Mouse (Mus musculus) stomach, postnatal 0 days (tissue): Measurements from ENCODE around the gene Abr. TPM values are rescaled to one million over a fixed set of nuclear protein-coding genes. Genes with fewer than 3 reads are reported as not detected.
A peak's percentile ranks its signal among the peaks of the same experiment; 100 is the strongest.

Experiments used
- ATAC-seq: fragments of 200-750 bp; cut with Nextera tagmentation; 2 replicates; pipeline ENCODE4 v1.8.0; 2017; ENCODE audit not compliant: low FRiP score, low TSS enrichment
- DNase-seq: peaks from one replicate; pipeline ENCODE4 v3.0.0-alpha.2; 2016; ENCODE audit warnings: low spot score
- H3K27ac ChIP-seq: fragments of 300-500 bp; sonication (generic); replicated peaks from 2 replicates; pipeline ENCODE4 v1.5.1; 2014; ENCODE audit warnings: mild to moderate bottlenecking, control low read depth
- H3K27me3 ChIP-seq: fragments of 300-500 bp; sonication (generic); 2 replicates; pipeline ENCODE4 v1.6.1; 2014; ENCODE audit warnings: low read length; ENCODE audit not compliant: control insufficient read depth, insufficient read depth
- H3K36me3 ChIP-seq: fragments of 300-500 bp; sonication (generic); 2 replicates; pipeline ENCODE4 v1.6.1; 2014; ENCODE audit warnings: low read length, mixed read lengths; ENCODE audit not compliant: control insufficient read depth, insufficient read depth
- H3K4me1 ChIP-seq: fragments of 300-500 bp; sonication (generic); replicated peaks from 2 replicates; pipeline ENCODE4 v1.6.1; 2014; ENCODE audit warnings: antibody characterized with exemption; ENCODE audit not compliant: control insufficient read depth, insufficient read depth
- H3K4me2 ChIP-seq: fragments of 300-500 bp; sonication (generic); replicated peaks from 2 replicates; pipeline ENCODE4 v1.6.1; 2014; ENCODE audit warnings: low read depth, mild to moderate bottlenecking, control low read depth, moderate library complexity
- H3K4me3 ChIP-seq: fragments of 300-500 bp; sonication (generic); 2 replicates; pipeline ENCODE4 v1.5.1; 2014; ENCODE audit warnings: low read depth, low read length, control low read depth
- H3K9ac ChIP-seq: fragments of 300-500 bp; sonication (generic); 2 replicates; pipeline ENCODE4 v1.6.1; 2014; ENCODE audit warnings: mild to moderate bottlenecking, low read length, control low read depth, mixed read lengths
- H3K9me3 ChIP-seq: fragments of 300-500 bp; sonication (generic); 2 replicates; pipeline ENCODE4 v1.6.1; 2016; ENCODE audit warnings: low read length; ENCODE audit not compliant: control insufficient read depth
- CTCF ChIP-seq: IDR thresholded peaks from 2 replicates; pipeline ENCODE4 v1.5.1; 2016; ENCODE audit warnings: antibody characterized with exemption, low read depth, mild to moderate bottlenecking, moderate library complexity
- EP300 ChIP-seq: optimal IDR thresholded peaks from 2 replicates; pipeline ENCODE3; 2016; ENCODE audit warnings: antibody characterized with exemption
- WGBS: fragments of 180-500 bp; shearing (Covaris S2); extraction: QIAGEN DNeasy Blood & Tissue Kit; methylation state at CpG from one replicate; pipeline ENCODE4 v1.1.7; 2014; 5-methylcytosine and 5-hydroxymethylcytosine counted together
- polyA plus RNA-seq: library from polyadenylated mRNA; unstranded; fragments of >200 nt; fragmentation: Nextera tagmentation; extraction: Ambion mirVana; gene quantifications from 2 replicates; pipeline ENCODE4 v1.2.1, GENCODE M21; 2015

Abr gene
- polyA plus RNA-seq, 1 experiment from 2014 or later = 19.3 TPM

GRCm38 (mm10) chr11:76459489-76459888, 162.6 kb downstream of the Abr start:
- H3K36me3 ChIP-seq = peaks cover 19% of the 10 kb centered on the region
- H3K4me2 ChIP-seq = no peak overlapping the region
- no peaks in the 10 kb centered on the region for H3K9me3 ChIP-seq
- TF ChIP-seq EP300 (no peak), CTCF (peak; percentile 43)
- H3K27ac ChIP-seq = no peak overlapping the region
- DNase-seq (no peak), ATAC-seq (no peak)
- H3K9ac ChIP-seq = no peak overlapping the region
- H3K4me3 ChIP-seq = no peak overlapping the region
- WGBS = 66% methylated on average over 3 of the region's 3 CpGs
- H3K27me3 ChIP-seq = no peaks in the 10 kb centered on the region
- H3K4me1 ChIP-seq = no peaks in the 10 kb centered on the region

DNA sequence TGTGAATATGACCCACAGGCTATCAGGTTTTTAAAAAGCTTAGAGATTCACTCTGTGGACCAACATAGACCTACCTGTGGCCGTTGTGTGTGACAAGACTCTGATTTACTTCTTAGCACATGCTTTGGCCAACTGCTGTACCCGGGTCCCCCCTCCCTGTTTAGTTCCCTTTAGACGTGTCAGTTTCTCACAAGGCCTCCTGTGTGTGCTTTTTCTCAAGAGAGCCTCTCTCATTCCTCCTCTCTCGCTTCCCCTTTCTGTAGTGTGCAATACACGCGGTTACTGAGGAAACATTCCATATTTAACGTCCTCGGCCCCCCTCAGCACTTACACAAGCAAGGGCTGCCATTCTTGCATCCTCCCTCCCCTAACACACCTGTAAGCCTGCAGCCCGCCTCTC, 163.4 kb downstream of the Abr start:
- Histone ChIP-seq H3K4me3 (no peak overlapping the region), H3K27me3 (no peaks in the 10 kb centered on the region), H3K9ac (no peak overlapping the region), H3K4me2 (no peak overlapping the region), H3K36me3 (peaks cover 24% of the 10 kb centered on the region), H3K27ac (no peak overlapping the region), H3K4me1 (no peaks in the 10 kb centered on the region), H3K9me3 (no peaks in the 10 kb centered on the region)
- 74% methylated on average over 9 of the region's 9 CpGs for WGBS
- no peak for DNase-seq
- no peak for ATAC-seq
- TF ChIP-seq CTCF (no peak), EP300 (no peak)

DNA sequence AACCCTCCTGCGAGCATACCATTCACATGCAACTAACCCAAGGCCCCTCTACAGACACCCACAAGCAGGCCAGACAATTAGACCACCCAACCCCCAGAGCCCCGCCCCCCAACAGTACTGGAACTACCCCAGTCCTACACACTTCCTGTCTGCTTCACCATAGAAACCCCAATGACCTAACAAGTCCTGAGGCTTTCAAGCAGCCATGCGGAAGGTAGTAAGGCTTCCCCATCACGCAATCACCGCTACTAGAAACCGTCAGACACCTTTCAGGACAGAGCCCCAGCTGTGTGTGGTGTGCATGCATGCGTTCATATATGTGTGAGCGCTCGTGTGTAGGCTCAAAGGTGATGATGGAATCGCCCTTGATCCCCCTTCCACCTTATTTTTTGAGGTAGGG, 165.2 kb downstream of the Abr start:
- TF ChIP-seq EP300 (no peak), CTCF (no peak)
- ATAC-seq (no peak; the same call in 1 of the 2 replicates), DNase-seq (no peak)
- peaks cover 25% of the 10 kb centered on the region for H3K36me3 ChIP-seq
- no peaks in the 10 kb centered on the region for H3K4me1 ChIP-seq
- H3K27me3 ChIP-seq = no peaks in the 10 kb centered on the region
- H3K9ac ChIP-seq = no peak overlapping the region
- 73% methylated on average over 10 of the region's 10 CpGs for WGBS
- H3K9me3 ChIP-seq = no peaks in the 10 kb centered on the region
- H3K27ac ChIP-seq = no peak overlapping the region
- H3K4me3 ChIP-seq = no peak overlapping the region
- H3K4me2 ChIP-seq = no peak overlapping the region

GRCm38 (mm10) chr11:76456233-76456632, 165.9 kb downstream of the Abr start:
- no peak overlapping the region for H3K4me3 ChIP-seq
- no peaks in the 10 kb centered on the region for H3K9me3 ChIP-seq
- no peaks in the 10 kb centered on the region for H3K4me1 ChIP-seq
- no peak overlapping the region for H3K27ac ChIP-seq
- H3K4me2 ChIP-seq = no peak overlapping the region
- TF ChIP-seq CTCF = peak; percentile 98
- TF ChIP-seq EP300 = no peak
- peak; percentile 89 for DNase-seq
- H3K27me3 ChIP-seq = no peaks in the 10 kb centered on the region
- peak; percentile 53 for ATAC-seq
- H3K9ac ChIP-seq = no peak overlapping the region
- H3K36me3 ChIP-seq = peaks cover 22% of the 10 kb centered on the region
- WGBS = 18% methylated on average over 6 of the region's 6 CpGs

GRCm38 (mm10) chr11:76454492-76454891, 167.6 kb downstream of the Abr start:
- H3K4me1 ChIP-seq = no peaks in the 10 kb centered on the region
- WGBS = 52% methylated on average over 5 of the region's 5 CpGs
- H3K27ac ChIP-seq = no peak overlapping the region
- DNase-seq (peak; percentile 83), ATAC-seq (peak; percentile 60)
- H3K4me2 ChIP-seq = no peak overlapping the region
- no peak overlapping the region for H3K4me3 ChIP-seq
- H3K36me3 ChIP-seq = peaks cover 19% of the 10 kb centered on the region
- TF ChIP-seq EP300 (no peak), CTCF (peak; percentile 96)
- H3K9me3 ChIP-seq = no peaks in the 10 kb centered on the region
- no peak overlapping the region for H3K9ac ChIP-seq
- H3K27me3 ChIP-seq = no peaks in the 10 kb centered on the region

DNA sequence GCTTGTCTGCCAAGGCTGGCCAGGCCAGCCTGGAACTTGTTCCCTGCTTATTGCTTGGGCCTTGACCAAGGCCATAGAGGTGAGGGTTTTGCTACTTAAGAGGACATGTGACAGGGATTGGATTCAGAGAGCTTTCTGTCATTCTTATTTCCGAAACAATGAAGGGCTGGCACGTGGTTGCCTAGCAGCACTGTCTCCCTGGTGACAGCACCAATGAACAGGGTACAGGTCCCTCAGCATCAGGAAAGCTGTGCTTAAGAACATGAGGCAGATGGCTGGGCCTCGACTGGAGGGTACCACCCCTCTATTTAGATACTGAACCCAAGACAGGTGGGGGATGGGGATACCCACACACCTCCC, 171.9 kb downstream of the Abr start:
- no peak overlapping the region for H3K4me3 ChIP-seq
- TF ChIP-seq CTCF = no peak
- TF ChIP-seq EP300 = no peak
- peaks cover 13% of the 10 kb centered on the region for H3K36me3 ChIP-seq
- no peaks in the 10 kb centered on the region for H3K4me1 ChIP-seq
- H3K9ac ChIP-seq = no peak overlapping the region
- H3K9me3 ChIP-seq = no peaks in the 10 kb centered on the region
- H3K27me3 ChIP-seq = no peaks in the 10 kb centered on the region
- H3K27ac ChIP-seq = no peak overlapping the region
- H3K4me2 ChIP-seq = no peak overlapping the region
- ATAC-seq (no peak), DNase-seq (no peak)
- 49% methylated on average over 3 of the region's 3 CpGs for WGBS
